Mouse (Mus musculus): ENCODE data around the gene Kazald1.

DNA sequence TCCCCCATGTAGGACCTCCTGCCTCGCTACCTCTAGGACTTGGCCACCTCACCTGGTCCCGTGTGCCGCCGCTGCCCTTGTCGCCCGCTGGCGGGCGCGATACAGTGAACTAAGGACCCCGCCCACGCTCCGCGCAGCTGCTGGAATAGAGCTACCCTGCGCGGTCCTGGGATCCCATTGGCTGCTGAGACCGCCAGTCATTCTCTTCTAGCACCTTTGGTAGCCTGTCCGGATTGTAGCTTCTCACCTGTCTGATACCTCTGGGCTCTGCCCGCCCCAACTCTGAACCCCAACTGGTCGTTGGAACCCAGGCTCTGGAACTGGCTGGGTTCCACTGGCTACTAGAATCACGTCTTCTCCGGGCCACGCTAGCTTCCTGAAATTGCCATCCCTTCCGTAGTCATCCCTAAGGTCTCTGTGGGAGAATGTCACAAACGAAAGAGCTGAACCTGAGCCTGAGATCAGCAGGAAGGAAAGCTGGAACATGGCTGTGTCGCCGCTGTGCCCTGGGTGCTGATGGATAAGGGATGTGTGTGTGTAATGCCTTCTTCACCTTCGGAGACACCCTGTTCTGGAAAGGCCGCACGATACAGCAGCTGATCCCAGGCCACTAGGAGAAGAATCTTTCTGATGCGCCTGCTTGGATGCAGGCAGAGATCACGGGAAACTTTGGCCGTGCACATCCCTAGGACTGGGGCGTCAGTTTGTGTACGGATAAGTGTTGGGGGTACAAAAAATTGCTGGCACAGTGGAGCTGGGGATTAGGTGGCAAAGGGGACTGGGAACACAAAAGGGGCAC is 28.3 kb upstream of the Kazald1 start:
- TF ChIP-seq GATA1 (IDR thresholded peaks at IDR 0.05; ENCODE audit: borderline replicate concordance, low read length) = no peak
- no peak for TF ChIP-seq FLI1 (IDR thresholded peaks at IDR 0.05; ENCODE audit: low read length)

Measured in megakaryocyte, embryonic 14.5 days (primary cell).